Mouse (Mus musculus): ENCODE measurements around the gene Gmpr. TPM values are rescaled to one million over a fixed set of nuclear protein-coding genes. Genes with fewer than 3 reads are reported as not detected.

Gmpr gene
- polyA plus RNA-seq, 1 experiment from 2014 or later = 219 TPM

DNA sequence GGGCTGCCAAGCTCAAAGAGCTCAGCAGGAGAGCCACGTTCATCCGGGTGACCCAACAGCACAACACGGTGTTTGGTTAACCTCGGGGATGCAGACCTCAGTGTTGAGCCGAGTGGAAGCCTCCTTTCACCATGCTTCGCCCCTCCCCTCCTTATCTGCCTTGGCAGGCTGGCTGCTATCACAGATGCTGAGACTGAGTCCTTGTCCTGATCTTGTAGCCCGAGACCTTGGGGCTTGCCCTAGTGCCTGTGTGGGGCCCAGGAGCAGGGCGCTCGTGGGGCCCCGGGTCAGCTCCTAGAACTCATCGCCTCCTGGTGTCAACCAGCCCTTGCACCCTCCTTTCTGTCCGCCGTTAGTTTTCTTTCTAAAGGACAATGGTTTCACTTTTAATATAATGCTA is 38.7 kb downstream of the Gmpr start:
- Histone ChIP-seq H3K9me3 (replicated peaks; ENCODE audit: control insufficient read depth, low read length) (0 out of 2 replicates have a peak, but pooled peaks cover 2% of the 10 kb centered on the region), H3K9ac (ENCODE audit: low read length) (no peak overlapping the region), H3K4me1 (ENCODE audit: control insufficient read depth, insufficient read depth, low read length) (peaks cover 14% of the 10 kb centered on the region), H3K36me3 (ENCODE audit: control insufficient read depth, insufficient read depth) (peaks cover 33% of the 10 kb centered on the region), H3K4me2 (ENCODE audit: low read depth, low read length) (no peak overlapping the region), H3K27me3 (ENCODE audit: control insufficient read depth, insufficient read depth, low read length) (no peaks in the 10 kb centered on the region), H3K27ac (ENCODE audit: low read length) (peak overlapping the region; percentile 47; the same call in 1 of the 2 replicates), H3K4me3 (ENCODE audit: low read length) (no peak overlapping the region)
- ATAC-seq (replicated peaks; ENCODE audit: extremely low read depth, insufficient read depth, low FRiP score) = 0 out of 2 replicates have a peak, but pooled peaks have one; percentile 28
- 47% methylated on average over 13 of the region's 13 CpGs for WGBS

DNA sequence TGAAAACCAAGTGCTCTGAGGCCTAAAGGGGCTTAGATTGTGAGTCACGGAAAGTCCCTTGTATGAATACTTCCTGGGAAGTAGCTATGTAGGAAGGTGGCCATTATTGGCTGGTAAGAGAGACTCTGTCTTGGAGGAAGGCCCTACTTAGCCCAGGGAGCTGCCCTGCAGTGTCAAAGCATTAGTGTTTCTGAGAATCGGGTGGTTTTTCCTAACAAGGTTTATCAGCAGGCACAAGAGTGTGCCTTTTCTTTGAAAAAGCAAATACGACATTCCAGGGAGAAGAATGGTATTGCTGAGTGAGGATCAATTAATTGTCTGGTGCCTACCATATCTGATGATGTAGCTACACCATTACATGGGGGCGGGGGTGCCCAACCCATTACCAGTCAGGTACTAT is 39.7 kb downstream of the Gmpr start:
- no peak overlapping the region for H3K4me3 ChIP-seq (ENCODE audit: low read length)
- no peak for ATAC-seq (replicated peaks; ENCODE audit: extremely low read depth, insufficient read depth, low FRiP score)
- no peak overlapping the region for H3K4me2 ChIP-seq (ENCODE audit: low read depth, low read length)
- peaks cover 14% of the 10 kb centered on the region for H3K4me1 ChIP-seq (ENCODE audit: control insufficient read depth, insufficient read depth, low read length)
- WGBS = 73% methylated on average over 4 of the region's 4 CpGs
- no peak overlapping the region for H3K9ac ChIP-seq (ENCODE audit: low read length)
- no peaks in the 10 kb centered on the region for H3K9me3 ChIP-seq (replicated peaks; ENCODE audit: control insufficient read depth, low read length)
- no peak overlapping the region for H3K27ac ChIP-seq (ENCODE audit: low read length)
- no peaks in the 10 kb centered on the region for H3K27me3 ChIP-seq (ENCODE audit: control insufficient read depth, insufficient read depth, low read length)
- peaks cover 31% of the 10 kb centered on the region for H3K36me3 ChIP-seq (ENCODE audit: control insufficient read depth, insufficient read depth)

DNA sequence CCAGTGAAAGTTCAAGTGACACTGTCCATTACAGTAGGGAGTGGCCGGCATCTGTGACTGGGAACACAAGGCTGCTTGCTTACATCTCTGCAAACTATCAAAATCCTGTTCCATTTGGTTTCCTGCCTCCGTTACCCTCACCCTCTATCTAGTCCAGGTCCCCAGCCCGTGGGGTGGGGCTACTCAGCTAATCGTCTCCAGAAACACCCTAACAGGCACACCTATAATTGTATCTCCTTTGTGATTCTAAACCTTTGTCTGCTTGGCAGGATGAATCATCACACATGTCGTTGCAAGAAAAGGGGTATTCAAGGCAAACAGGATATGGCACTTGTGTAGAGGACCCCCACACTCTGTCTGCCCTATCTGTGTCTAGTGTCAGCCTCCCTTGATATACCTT is 40.3 kb downstream of the Gmpr start:
- ATAC-seq (replicated peaks; ENCODE audit: extremely low read depth, insufficient read depth, low FRiP score) = no peak
- no peak overlapping the region for H3K27ac ChIP-seq (ENCODE audit: low read length)
- H3K36me3 ChIP-seq (ENCODE audit: control insufficient read depth, insufficient read depth) = peaks cover 25% of the 10 kb centered on the region
- 67% methylated on average over 5 of the region's 5 CpGs for WGBS
- H3K9me3 ChIP-seq (replicated peaks; ENCODE audit: control insufficient read depth, low read length) = no peaks in the 10 kb centered on the region
- peaks cover 14% of the 10 kb centered on the region for H3K4me1 ChIP-seq (ENCODE audit: control insufficient read depth, insufficient read depth, low read length)
- no peak overlapping the region for H3K4me2 ChIP-seq (ENCODE audit: low read depth, low read length)
- H3K27me3 ChIP-seq (ENCODE audit: control insufficient read depth, insufficient read depth, low read length) = no peaks in the 10 kb centered on the region
- H3K9ac ChIP-seq (ENCODE audit: low read length) = no peak overlapping the region
- no peak overlapping the region for H3K4me3 ChIP-seq (ENCODE audit: low read length)

DNA sequence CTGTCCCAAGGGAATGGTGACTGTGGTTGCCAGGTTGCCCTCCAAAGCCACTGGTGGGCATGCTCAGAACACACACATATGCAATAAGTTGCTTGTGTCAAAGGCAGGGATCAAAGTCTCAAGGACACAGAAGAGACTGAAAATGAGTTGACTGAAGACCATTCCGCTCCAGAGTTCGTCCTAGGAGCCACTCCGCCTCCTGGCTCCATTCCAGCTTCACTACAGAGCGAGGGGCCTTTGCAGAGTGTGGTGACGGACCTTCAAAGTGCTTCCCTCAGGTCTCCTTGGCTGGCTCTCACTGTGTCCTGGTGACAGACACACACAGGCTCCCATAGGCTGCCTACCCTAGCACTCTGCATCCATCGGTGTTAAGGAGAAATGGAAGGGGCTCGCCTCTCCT is 46.4 kb downstream of the Gmpr start:
- peak overlapping the region; percentile 61 for H3K27ac ChIP-seq (ENCODE audit: low read length)
- 18% methylated on average over 7 of the region's 7 CpGs for WGBS

DNA sequence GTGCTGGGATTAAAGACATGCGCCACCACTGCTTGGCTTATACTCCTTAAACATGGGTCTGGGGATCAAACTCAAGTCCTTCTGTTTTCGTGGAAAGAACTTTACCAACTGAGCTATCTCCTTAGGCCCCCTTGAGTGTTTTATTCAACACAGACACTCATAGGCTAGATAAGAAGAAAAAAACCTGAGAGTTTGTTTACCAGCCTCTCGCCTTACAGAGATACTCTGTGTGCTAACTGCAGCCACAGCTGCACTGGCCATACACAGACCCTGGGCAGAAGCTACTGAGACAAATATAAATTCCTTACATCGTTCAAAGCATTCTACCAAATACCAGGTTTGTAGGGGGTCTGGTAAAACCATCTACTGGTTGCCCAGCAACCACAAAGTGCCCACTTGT is 51.1 kb downstream of the Gmpr start:
- WGBS = 40% methylated on average over 4 of the region's 4 CpGs
- peaks cover 48% of the 10 kb centered on the region for H3K4me1 ChIP-seq (ENCODE audit: control insufficient read depth, insufficient read depth, low read length)
- no peak for ATAC-seq (replicated peaks; ENCODE audit: extremely low read depth, insufficient read depth, low FRiP score)

More for the DNA sequence above, 46.4 kb downstream of the Gmpr start:
- H3K9ac ChIP-seq (ENCODE audit: low read length) = peak overlapping the region; percentile 45; the same call in 1 of the 2 replicates
- ATAC-seq (replicated peaks; ENCODE audit: extremely low read depth, insufficient read depth, low FRiP score) = peak; percentile 82
- no peak overlapping the region for H3K4me3 ChIP-seq (ENCODE audit: low read length)
- peaks cover 21% of the 10 kb centered on the region for H3K4me1 ChIP-seq (ENCODE audit: control insufficient read depth, insufficient read depth, low read length)
- H3K9me3 ChIP-seq (replicated peaks; ENCODE audit: control insufficient read depth, low read length) = no peaks in the 10 kb centered on the region
- no peaks in the 10 kb centered on the region for H3K27me3 ChIP-seq (ENCODE audit: control insufficient read depth, insufficient read depth, low read length)
- no peaks in the 10 kb centered on the region for H3K36me3 ChIP-seq (ENCODE audit: control insufficient read depth, insufficient read depth)
- H3K4me2 ChIP-seq (ENCODE audit: low read depth, low read length) = peak overlapping the region; percentile 16

DNA sequence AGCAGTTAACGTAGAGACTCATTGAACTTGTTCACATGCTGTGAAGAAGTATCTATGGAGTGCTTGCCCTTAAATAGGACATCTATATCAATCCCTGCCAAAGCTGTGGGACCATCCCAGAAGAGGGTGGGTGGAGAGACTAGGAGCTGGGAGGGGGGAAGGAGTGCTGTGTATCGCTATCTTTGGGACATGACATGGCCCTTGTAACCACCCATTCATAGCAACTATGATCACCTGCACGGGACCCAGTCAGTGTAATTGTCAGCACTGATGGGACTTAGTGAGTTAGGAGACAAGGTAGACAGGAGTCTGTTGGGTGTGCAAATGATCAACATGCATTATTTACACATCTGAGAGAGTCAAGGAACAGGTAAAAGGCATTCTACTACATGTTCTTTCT is 52.0 kb downstream of the Gmpr start:
- Histone ChIP-seq H3K4me3 (ENCODE audit: low read length) (no peak overlapping the region), H3K4me1 (ENCODE audit: control insufficient read depth, insufficient read depth, low read length) (peaks cover 39% of the 10 kb centered on the region), H3K36me3 (ENCODE audit: control insufficient read depth, insufficient read depth) (no peaks in the 10 kb centered on the region), H3K9ac (ENCODE audit: low read length) (no peak overlapping the region), H3K27me3 (ENCODE audit: control insufficient read depth, insufficient read depth, low read length) (no peaks in the 10 kb centered on the region), H3K4me2 (ENCODE audit: low read depth, low read length) (no peak overlapping the region), H3K9me3 (replicated peaks; ENCODE audit: control insufficient read depth, low read length) (no peaks in the 10 kb centered on the region), H3K27ac (ENCODE audit: low read length) (no peak overlapping the region)
- WGBS = 58% methylated on average over 3 of the region's 3 CpGs
- no peak for ATAC-seq (replicated peaks; ENCODE audit: extremely low read depth, insufficient read depth, low FRiP score)

More for the DNA sequence above, 51.1 kb downstream of the Gmpr start:
- Histone ChIP-seq H3K9me3 (replicated peaks; ENCODE audit: control insufficient read depth, low read length) (no peaks in the 10 kb centered on the region), H3K27ac (ENCODE audit: low read length) (no peak overlapping the region), H3K4me3 (ENCODE audit: low read length) (no peak overlapping the region), H3K9ac (ENCODE audit: low read length) (no peak overlapping the region), H3K4me2 (ENCODE audit: low read depth, low read length) (no peak overlapping the region), H3K27me3 (ENCODE audit: control insufficient read depth, insufficient read depth, low read length) (no peaks in the 10 kb centered on the region), H3K36me3 (ENCODE audit: control insufficient read depth, insufficient read depth) (no peaks in the 10 kb centered on the region)

DNA sequence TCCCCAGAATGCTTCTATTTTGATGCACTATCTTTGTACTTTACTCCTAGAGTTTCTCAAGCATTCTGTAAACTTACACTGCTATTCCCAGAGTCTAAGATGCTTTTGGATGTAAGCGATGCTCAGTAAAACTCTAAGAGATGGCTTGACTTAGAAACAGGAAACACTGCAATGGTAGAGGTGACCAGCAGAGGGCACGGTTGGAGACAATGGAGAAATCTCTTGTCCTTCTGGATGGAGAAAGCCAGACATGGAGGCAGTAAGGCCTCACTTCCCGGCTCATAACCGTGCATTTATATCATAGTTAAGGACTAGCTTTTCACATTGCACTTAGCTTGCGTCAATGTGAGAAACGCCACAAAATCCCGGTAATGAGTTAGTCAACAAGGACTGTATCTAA is 53.3 kb downstream of the Gmpr start:
- H3K36me3 ChIP-seq (ENCODE audit: control insufficient read depth, insufficient read depth) = no peaks in the 10 kb centered on the region
- H3K9ac ChIP-seq (ENCODE audit: low read length) = no peak overlapping the region
- no peak overlapping the region for H3K4me2 ChIP-seq (ENCODE audit: low read depth, low read length)
- ATAC-seq (replicated peaks; ENCODE audit: extremely low read depth, insufficient read depth, low FRiP score) = no peak
- H3K4me3 ChIP-seq (ENCODE audit: low read length) = no peak overlapping the region
- WGBS = 68% methylated on average over 7 of the region's 7 CpGs
- no peaks in the 10 kb centered on the region for H3K9me3 ChIP-seq (replicated peaks; ENCODE audit: control insufficient read depth, low read length)
- no peak overlapping the region for H3K27ac ChIP-seq (ENCODE audit: low read length)
- no peaks in the 10 kb centered on the region for H3K27me3 ChIP-seq (ENCODE audit: control insufficient read depth, insufficient read depth, low read length)
- H3K4me1 ChIP-seq (ENCODE audit: control insufficient read depth, insufficient read depth, low read length) = peaks cover 40% of the 10 kb centered on the region

DNA sequence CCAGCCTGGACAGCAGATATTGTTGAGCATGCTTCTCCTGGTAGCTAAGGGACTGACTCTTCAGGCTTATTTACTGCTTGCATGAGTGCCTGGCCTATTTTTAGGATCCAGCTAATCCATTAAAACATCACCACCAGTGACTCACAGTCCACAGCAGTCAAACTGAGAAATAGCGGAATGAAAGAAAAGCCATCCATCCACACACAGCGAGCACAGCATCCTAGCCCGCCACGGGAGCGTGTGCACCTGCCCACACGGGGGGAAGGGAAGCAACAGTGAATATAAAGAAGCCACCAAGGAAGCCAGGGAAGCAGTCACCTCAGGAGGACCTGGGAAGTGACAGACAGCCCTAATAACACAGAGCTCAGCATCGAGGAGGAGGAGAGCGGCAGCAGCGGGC is 54.8 kb downstream of the Gmpr start:
- H3K27me3 ChIP-seq (ENCODE audit: control insufficient read depth, insufficient read depth, low read length) = no peaks in the 10 kb centered on the region
- H3K4me1 ChIP-seq (ENCODE audit: control insufficient read depth, insufficient read depth, low read length) = peaks cover 40% of the 10 kb centered on the region
- H3K4me2 ChIP-seq (ENCODE audit: low read depth, low read length) = peak overlapping the region; percentile 58
- H3K27ac ChIP-seq (ENCODE audit: low read length) = peak overlapping the region; percentile 87
- H3K9ac ChIP-seq (ENCODE audit: low read length) = peak overlapping the region; percentile 56; the same call in 1 of the 2 replicates
- ATAC-seq (replicated peaks; ENCODE audit: extremely low read depth, insufficient read depth, low FRiP score) = peak; percentile 51; the same call in 1 of the 2 replicates
- WGBS = 51% methylated on average over 9 of the region's 9 CpGs
- H3K36me3 ChIP-seq (ENCODE audit: control insufficient read depth, insufficient read depth) = peaks cover 6% of the 10 kb centered on the region; the same call in 1 of the 2 replicates
- H3K4me3 ChIP-seq (ENCODE audit: low read length) = peak overlapping the region; percentile 31
- H3K9me3 ChIP-seq (replicated peaks; ENCODE audit: control insufficient read depth, low read length) = no peaks in the 10 kb centered on the region

DNA sequence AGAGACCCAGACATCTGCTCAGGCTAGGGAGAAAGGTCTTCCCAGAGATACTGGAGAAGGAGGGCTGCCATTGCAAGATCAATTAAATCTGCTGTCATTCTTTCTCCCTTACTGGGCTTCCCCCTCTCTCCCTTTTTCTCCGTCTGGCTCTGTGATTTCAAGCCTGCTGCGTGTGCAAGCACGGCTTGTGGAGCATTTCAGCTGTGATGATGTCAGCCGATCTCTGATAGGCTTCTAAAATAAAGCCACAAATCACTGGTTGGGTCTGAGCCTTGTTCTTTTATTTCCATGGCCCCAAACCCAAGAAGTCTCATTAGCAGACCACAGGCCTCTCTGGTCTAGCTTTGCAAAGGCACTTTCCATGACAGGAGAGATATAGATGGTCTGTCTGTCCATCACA is 57.7 kb downstream of the Gmpr start:
- Histone ChIP-seq H3K4me3 (ENCODE audit: low read length) (no peak overlapping the region), H3K36me3 (ENCODE audit: control insufficient read depth, insufficient read depth) (peaks cover 11% of the 10 kb centered on the region), H3K9ac (ENCODE audit: low read length) (no peak overlapping the region), H3K27me3 (ENCODE audit: control insufficient read depth, insufficient read depth, low read length) (no peaks in the 10 kb centered on the region), H3K4me1 (ENCODE audit: control insufficient read depth, insufficient read depth, low read length) (peaks cover 28% of the 10 kb centered on the region), H3K4me2 (ENCODE audit: low read depth, low read length) (no peak overlapping the region), H3K27ac (ENCODE audit: low read length) (no peak overlapping the region), H3K9me3 (replicated peaks; ENCODE audit: control insufficient read depth, low read length) (no peaks in the 10 kb centered on the region)
- WGBS = 58% methylated on average over 4 of the region's 4 CpGs
- ATAC-seq (replicated peaks; ENCODE audit: extremely low read depth, insufficient read depth, low FRiP score) = no peak
